Mouse (Mus musculus) lung, adult 2 months (tissue): ENCODE measurements around the gene Lhpp. TPM values are rescaled to one million over a fixed set of nuclear protein-coding genes. Genes with fewer than 3 reads are reported as not detected.

Source experiments
- DNase-seq: peaks from one replicate; pipeline ENCODE4 v3.0.0; 2022
- H3K4me1 ChIP-seq: fragments of 200-500 bp; 2 replicates; pipeline ENCODE4 v1.6.1; 2011; ENCODE audit warnings: low read length; ENCODE audit not compliant: control insufficient read depth, insufficient read depth
- H3K4me3 ChIP-seq: fragments of 200-500 bp; replicated peaks from 2 replicates; pipeline ENCODE3; 2011; ENCODE audit warnings: low read depth, mild to moderate bottlenecking, control low read depth, low read length; ENCODE audit errors: extremely low read depth
- CTCF ChIP-seq: fragments of 200-500 bp; IDR thresholded peaks from 2 replicates; pipeline ENCODE4 v1.5.1; 2011; ENCODE audit warnings: mild to moderate bottlenecking, low read length, control low read depth; ENCODE audit not compliant: insufficient read depth
- POLR2A ChIP-seq: fragments of 200-500 bp; IDR thresholded peaks from 2 replicates; pipeline ENCODE4 v1.6.1; 2011; ENCODE audit warnings: low read depth, mild to moderate bottlenecking, control low read depth, low read length, borderline replicate concordance; ENCODE audit errors: extremely low read depth
- whole genome bisulfite sequencing: fragments of 180-500 bp; shearing (Covaris S2); methylation state at CpG from one replicate; pipeline ENCODE4 v1.1.7; 2018; 5-methylcytosine and 5-hydroxymethylcytosine counted together
- polyA plus RNA-seq: library from polyadenylated mRNA; depleted of rRNA; stranded (reverse); fragments of >200 nt; gene quantifications from 2 replicates; pipeline ENCODE4 v1.2.3, GENCODE M21; 2012

Lhpp gene
- polyA plus RNA-seq, 1 experiment = 17.1 TPM

- peaks cover 18% of the 10 kb centered on the region for H3K4me1 ChIP-seq
- H3K4me3 ChIP-seq = no peak overlapping the region
- DNase-seq = no peak
- WGBS = 84% methylated on average over 14 of the region's 14 CpGs
- TF ChIP-seq CTCF (no peak), POLR2A (no peak)
Measured at GRCm38 (mm10) chr7:132690716-132691472, 80.5 kb downstream of the Lhpp start.

GRCm38 (mm10) chr7:132692719-132693118, 82.3 kb downstream of the Lhpp start:
- WGBS = 91% methylated on average over 9 of the region's 9 CpGs
- TF ChIP-seq POLR2A (no peak), CTCF (no peak)
- Histone ChIP-seq H3K4me3 (no peak overlapping the region), H3K4me1 (peaks cover 14% of the 10 kb centered on the region)
- DNase-seq = no peak

DNA sequence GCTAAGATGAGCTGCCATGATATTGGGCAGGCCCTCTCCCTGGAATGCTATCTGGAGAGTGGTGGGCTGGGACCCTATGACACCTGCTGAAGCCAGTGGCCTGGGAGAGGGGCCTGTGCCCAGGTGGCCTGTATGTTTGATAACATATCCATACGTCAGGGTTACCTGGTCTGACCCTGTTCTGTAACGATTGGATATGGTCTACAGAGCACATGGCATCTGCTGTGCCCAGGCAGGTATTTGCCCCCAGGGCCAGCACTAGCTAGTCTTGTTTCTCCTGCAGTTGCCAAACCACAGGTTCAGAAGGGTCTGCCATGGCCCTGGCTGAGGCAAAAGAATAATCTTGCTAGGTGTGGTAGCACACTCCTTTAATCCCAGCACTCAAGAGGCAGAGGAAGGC, 83.1 kb downstream of the Lhpp start:
- DNase-seq = no peak
- WGBS = 93% methylated on average over 2 of the region's 2 CpGs
- Histone ChIP-seq H3K4me1 (peaks cover 6% of the 10 kb centered on the region; the same call in 1 of the 2 replicates), H3K4me3 (no peak overlapping the region)
- TF ChIP-seq POLR2A (no peak), CTCF (no peak)

DNA sequence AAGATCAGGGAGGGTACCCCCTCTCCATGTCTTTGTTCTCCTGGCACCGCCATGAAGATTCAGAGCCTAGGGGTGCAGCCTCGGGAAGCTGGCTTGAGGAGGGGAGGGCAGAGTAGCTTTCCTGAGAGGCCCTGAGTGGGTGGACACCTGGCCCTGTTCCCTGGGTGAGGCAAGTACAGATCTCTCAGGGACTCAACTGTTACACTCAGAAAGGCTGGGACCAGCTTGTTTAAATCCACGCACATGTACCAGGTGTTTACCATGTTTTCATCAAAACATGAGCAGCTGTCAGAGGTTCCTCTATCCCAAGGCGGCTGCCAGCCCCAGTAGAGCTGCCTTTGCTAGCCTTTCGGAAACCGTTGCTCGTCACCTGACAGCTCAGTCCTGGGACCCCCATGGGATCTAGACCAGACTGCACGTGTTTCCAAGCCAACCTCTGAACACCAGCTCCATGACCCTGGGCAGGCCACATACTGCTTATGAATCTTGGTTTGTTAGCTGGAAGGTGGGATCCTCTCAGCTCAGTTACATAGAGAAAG, 86.9 kb downstream of the Lhpp start:
- TF ChIP-seq CTCF (no peak), POLR2A (no peak)
- H3K4me3 ChIP-seq = no peak overlapping the region
- WGBS = 67% methylated on average over 8 of the region's 8 CpGs

DNA sequence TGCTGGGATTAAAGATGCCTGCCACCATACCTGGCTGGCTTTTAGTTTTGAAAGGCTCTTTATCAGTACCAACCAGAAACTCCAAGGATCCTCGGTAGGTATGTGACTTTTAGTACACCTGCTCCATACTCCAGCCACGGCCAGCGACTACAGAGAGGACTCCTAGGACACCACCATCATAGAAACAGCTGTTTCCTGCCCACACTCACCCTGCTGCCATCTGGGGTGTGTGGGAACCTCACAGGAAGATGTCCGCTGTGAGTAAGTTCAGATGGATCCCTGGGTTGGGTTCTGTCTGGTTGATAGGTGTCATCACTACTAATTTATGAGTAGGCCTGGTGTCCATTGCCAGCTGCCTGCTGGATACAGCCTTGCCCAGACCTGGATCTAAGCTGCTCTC, 88.3 kb downstream of the Lhpp start:
- TF ChIP-seq POLR2A (no peak), CTCF (no peak)
- 80% methylated on average over 4 of the region's 4 CpGs for WGBS
- DNase-seq = no peak
- no peak overlapping the region for H3K4me3 ChIP-seq
- H3K4me1 ChIP-seq = peaks cover 5% of the 10 kb centered on the region

More for the DNA sequence above, 86.9 kb downstream of the Lhpp start:
- DNase-seq = no peak
- H3K4me1 ChIP-seq = peaks cover 5% of the 10 kb centered on the region

DNA sequence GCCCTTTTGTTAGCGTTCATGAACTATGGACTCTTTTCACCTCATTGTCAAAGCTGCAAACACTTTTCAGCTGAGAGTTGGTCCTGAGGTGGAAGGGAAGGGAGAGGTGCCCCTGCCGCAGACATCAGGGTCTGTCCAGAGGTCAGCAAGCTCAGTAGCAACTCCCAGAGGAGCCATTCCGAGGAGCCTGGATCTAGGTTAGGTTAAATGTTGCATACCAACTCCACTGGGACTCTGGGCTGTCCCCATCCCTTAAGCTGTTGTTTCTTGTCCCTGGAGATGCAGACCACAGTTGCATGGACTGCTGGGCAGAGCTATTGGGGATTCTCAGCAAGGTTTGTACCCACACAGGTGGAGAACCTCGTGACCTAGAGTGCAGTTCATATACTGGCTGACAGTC, 88.7 kb downstream of the Lhpp start:
- TF ChIP-seq CTCF (no peak), POLR2A (no peak)
- Histone ChIP-seq H3K4me1 (peaks cover 7% of the 10 kb centered on the region), H3K4me3 (no peak overlapping the region)
- 83% methylated on average over 4 of the region's 4 CpGs for WGBS
- no peak for DNase-seq

GRCm38 (mm10) chr7:132699639-132700038, 89.2 kb downstream of the Lhpp start:
- no peak for DNase-seq
- TF ChIP-seq CTCF (no peak), POLR2A (no peak)
- no peak overlapping the region for H3K4me3 ChIP-seq
- peaks cover 8% of the 10 kb centered on the region for H3K4me1 ChIP-seq

DNA sequence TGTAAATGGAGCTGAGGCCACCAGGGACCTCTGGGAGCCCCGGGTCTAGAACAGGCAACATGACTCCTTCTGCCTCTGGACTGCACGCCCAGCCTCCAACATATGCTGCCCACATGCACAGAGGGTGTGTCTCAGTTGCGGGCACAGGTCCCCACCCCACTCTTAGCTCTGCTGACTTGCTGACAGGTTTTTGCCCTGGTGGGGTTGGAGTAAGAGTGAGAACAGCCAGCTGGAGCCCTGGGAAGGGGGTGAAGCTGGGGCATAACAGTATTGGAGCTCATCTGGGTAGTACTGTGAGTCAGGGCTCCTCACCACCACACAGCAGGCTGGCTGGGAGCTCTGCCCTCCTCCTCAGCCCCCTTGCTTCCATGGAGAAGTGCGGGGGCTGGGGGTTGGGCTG, 89.7 kb downstream of the Lhpp start:
- Histone ChIP-seq H3K4me1 (peaks cover 8% of the 10 kb centered on the region), H3K4me3 (no peak overlapping the region)
- DNase-seq = no peak
- TF ChIP-seq POLR2A (no peak), CTCF (no peak)
- 78% methylated on average over 4 of the region's 4 CpGs for WGBS

DNA sequence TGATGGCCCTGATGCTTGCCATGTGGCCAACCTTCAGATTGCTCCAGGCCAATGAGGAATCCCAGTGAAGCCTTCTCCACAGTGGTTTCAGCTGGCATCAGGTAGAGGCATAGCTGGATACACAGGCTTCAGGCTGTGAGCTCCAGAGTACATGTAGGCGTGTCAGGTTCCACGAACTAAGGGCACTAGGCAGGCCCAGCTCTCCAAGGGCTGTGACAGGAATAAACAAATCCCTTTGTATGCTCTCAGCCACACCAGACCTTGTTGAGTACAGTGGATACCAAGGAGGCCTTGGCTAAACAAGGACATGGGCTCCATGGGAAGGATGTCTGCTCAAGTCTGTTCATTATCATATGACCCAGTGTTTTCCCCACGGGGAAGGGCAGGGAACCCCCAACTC, 91.0 kb downstream of the Lhpp start:
- WGBS = 46% methylated on average over 3 of the region's 3 CpGs
- no peak overlapping the region for H3K4me3 ChIP-seq
- DNase-seq = no peak
- TF ChIP-seq POLR2A = no peak
- no peak for TF ChIP-seq CTCF
- H3K4me1 ChIP-seq = peaks cover 8% of the 10 kb centered on the region

- no peak for DNase-seq
- WGBS = 86% methylated on average over 3 of the region's 3 CpGs
- H3K4me1 ChIP-seq = peaks cover 8% of the 10 kb centered on the region
- H3K4me3 ChIP-seq = no peak overlapping the region
- TF ChIP-seq CTCF (no peak), POLR2A (no peak)
Measured at GRCm38 (mm10) chr7:132702024-132702423, 91.6 kb downstream of the Lhpp start.
